ENCODE assay signal across 9 mouse cellular contexts in genomic region chr5:138137935-138138549, GRCm38 (mm10). TPM values are rescaled to one million over a fixed set of nuclear protein-coding genes. Genes with fewer than 3 reads are reported as not detected.
A peak's percentile ranks its signal among the peaks of the same experiment; 100 is the strongest.
DNase-seq lines count a peak whose midpoint lies in the region; ATAC-seq and TF ChIP-seq lines count a peak whose summit lies in the region.
"Had no signal": no experiment of that assay in that cellular context is flagged by ENCODE, and none has a peak within 500 bp of the region (broad histone marks: within the 10 kb centered on the region; RNA-seq: fewer than 3 reads in every experiment).

No protein-coding gene starts in this region.

- peak; percentile 70 for DNase-seq in heart, postnatal 0 days (ENCODE audit: low spot score)
- DNase-seq in heart, postnatal 25 days (ENCODE audit: low spot score): no peak
- DNase-seq in A20 (ENCODE audit: low read depth, low spot score) (peak; percentile 71), MEL-GATA-1-ER (ENCODE audit: extremely low read depth, low read depth) (peak; percentile 63)
- peak; percentile 31 for DNase-seq in fibroblast of lung, adult 2 months (ENCODE audit: low read depth)
- DNase-seq in limb, embryonic 14.5 days (ENCODE audit: low spot score): peak; percentile 75
- no peak for DNase-seq in urinary bladder, postnatal 14 days (ENCODE audit: low spot score)

- WGBS in heart, postnatal 0 days: 55% methylated on average over 8 of the region's 8 CpGs
- WGBS in limb, embryonic 14.5 days: 68% methylated on average over 8 of the region's 8 CpGs
- WGBS in neural tube, embryonic 12.5 days: 68% methylated on average over 8 of the region's 8 CpGs

- intact Hi-C loops in heart, postnatal 25 days (cut with DNase I): loop anchor here (5.0 kb wide), 1 partner anchor 251 kb away; no protein-coding TSS in a partner anchor

- no peaks in the 10 kb centered on the region for H3K9me3 ChIP-seq in heart, postnatal 0 days (replicated peaks; ENCODE audit: control insufficient read depth, low read length)
- H3K9me3 ChIP-seq in limb, embryonic 14.5 days (ENCODE audit: control insufficient read depth, low read length): no peaks in the 10 kb centered on the region
- H3K9me3 ChIP-seq in neural tube, embryonic 12.5 days: no peaks in the 10 kb centered on the region
- H3K9me3 ChIP-seq: lung, embryonic 15.5 days had no signal

- H3K27me3 ChIP-seq in heart, postnatal 0 days (ENCODE audit: control insufficient read depth, insufficient read depth, low read length): no peaks in the 10 kb centered on the region
- H3K27me3 ChIP-seq in limb, embryonic 14.5 days (ENCODE audit: control insufficient read depth, insufficient read depth, low read length): no peaks in the 10 kb centered on the region
- H3K27me3 ChIP-seq in neural tube, embryonic 12.5 days (replicated peaks): no peaks in the 10 kb centered on the region
- H3K27me3 ChIP-seq: lung, embryonic 15.5 days had no signal

- peak; percentile 51; the same call in 1 of the 2 replicates for ATAC-seq in heart, postnatal 0 days (ENCODE audit: insufficient read depth, low read depth)
- ATAC-seq in limb, embryonic 14.5 days (ENCODE audit: low FRiP score, low read depth): peak; percentile 67
- ATAC-seq in neural tube, embryonic 12.5 days (ENCODE audit: low FRiP score, low read depth): peak; percentile 63; the same call in 1 of the 2 replicates

- H3K27ac ChIP-seq in heart, postnatal 0 days (ENCODE audit: low read depth): no peak overlapping the region
- H3K27ac ChIP-seq in limb, embryonic 14.5 days (replicated peaks; ENCODE audit: low read depth, low read length): no peak overlapping the region
- H3K27ac ChIP-seq in neural tube, embryonic 12.5 days: no peak overlapping the region
- H3K27ac ChIP-seq: lung, embryonic 15.5 days had no signal

- TF ChIP-seq EP300 in heart, postnatal 0 days (IDR thresholded peaks at IDR 0.05; ENCODE audit: low read depth): no peak

- no peak for TF ChIP-seq POLR2A in limb, embryonic 14.5 days (IDR thresholded peaks at IDR 0.05; ENCODE audit: borderline replicate concordance, extremely low read depth, insufficient read depth, insufficient read length)

- H3K4me1 ChIP-seq in heart, postnatal 0 days (ENCODE audit: control insufficient read depth, insufficient read depth): no peaks in the 10 kb centered on the region
- no peaks in the 10 kb centered on the region for H3K4me1 ChIP-seq in limb, embryonic 14.5 days (ENCODE audit: control insufficient read depth, insufficient read depth, low read length)
- H3K4me1 ChIP-seq in neural tube, embryonic 12.5 days: no peaks in the 10 kb centered on the region
- H3K4me1 ChIP-seq: lung, embryonic 15.5 days had no signal

- no peak overlapping the region for H3K4me2 ChIP-seq in heart, postnatal 0 days (ENCODE audit: low read depth, low read length)
- H3K4me2 ChIP-seq in limb, embryonic 14.5 days (replicated peaks; ENCODE audit: low read depth, low read length, severe bottlenecking): no peak overlapping the region
- H3K4me2 ChIP-seq in neural tube, embryonic 12.5 days (replicated peaks): no peak overlapping the region
- H3K4me2 ChIP-seq: lung, embryonic 15.5 days had no signal

- TF ChIP-seq CTCF in heart, postnatal 0 days (IDR thresholded peaks at IDR 0.05; ENCODE audit: low read depth): peak; percentile 68

- H3K36me3 ChIP-seq in heart, postnatal 0 days (replicated peaks; ENCODE audit: control insufficient read depth, insufficient read depth, low read length): peaks cover 32% of the 10 kb centered on the region
- H3K36me3 ChIP-seq in limb, embryonic 14.5 days (ENCODE audit: control insufficient read depth, insufficient read depth, low read length): peaks cover 30% of the 10 kb centered on the region
- peaks cover 39% of the 10 kb centered on the region for H3K36me3 ChIP-seq in neural tube, embryonic 12.5 days

- H3K4me3 ChIP-seq in heart, postnatal 0 days (ENCODE audit: low read depth, low read length): no peak overlapping the region
- no peak overlapping the region for H3K4me3 ChIP-seq in limb, embryonic 14.5 days (replicated peaks; ENCODE audit: low read length)
- no peak overlapping the region for H3K4me3 ChIP-seq in neural tube, embryonic 12.5 days
- H3K4me3 ChIP-seq: lung, embryonic 15.5 days had no signal

- no peak overlapping the region for H3K9ac ChIP-seq in heart, postnatal 0 days (replicated peaks; ENCODE audit: low read depth, low read length)
- H3K9ac ChIP-seq in limb, embryonic 14.5 days (ENCODE audit: low read depth, low read length, severe bottlenecking): no peak overlapping the region
- no peak overlapping the region for H3K9ac ChIP-seq in neural tube, embryonic 12.5 days
- H3K9ac ChIP-seq: lung, embryonic 15.5 days had no signal

RNA-seq across cellular contexts. Expression of gene Zfp113, which starts 17.5 kb away (rescaled TPM):
- 15.3 and 24.8 TPM in 2 replicates for total RNA-seq in heart, postnatal 0 days (2014; rRNA removed; ENCODE audit: low replicate concordance)
- polyA plus RNA-seq in heart, postnatal 0 days (2015; fragmentation: Nextera tagmentation; extraction: Ambion mirVana): 8.3 and 9.3 TPM in 2 replicates
- 10 to 100 TPM in 1 of 2 experiments, 1 to 10 TPM in 1; 9.6 to 11.0 TPM for total RNA-seq in heart, postnatal 25 days (2021)
- 5.1 and 5.2 TPM in 2 replicates for polyA plus RNA-seq in limb, embryonic 14.5 days (2012; rRNA removed)
- polyA plus RNA-seq in limb, embryonic 14.5 days (2014; fragmentation: Nextera tagmentation; extraction: Ambion mirVana): 11.3 and 12.6 TPM in 2 replicates
- polyA plus RNA-seq in neural tube, embryonic 12.5 days (2016; fragmentation: Nextera tagmentation; extraction: Ambion mirVana): 35.6 and 40.3 TPM in 2 replicates

RNA-seq across cellular contexts. Expression of gene Zscan21, which starts 21.3 kb away (rescaled TPM):
- total RNA-seq in heart, postnatal 0 days (2014; rRNA removed; ENCODE audit: low replicate concordance): 7.7 and 14.0 TPM in 2 replicates
- polyA plus RNA-seq in heart, postnatal 0 days (2015; fragmentation: Nextera tagmentation; extraction: Ambion mirVana): 25.0 and 25.2 TPM in 2 replicates
- total RNA-seq in heart, postnatal 25 days (2021): 10 to 100 TPM; 10.5 to 13.2 TPM
- 31.5 and 38.3 TPM in 2 replicates for polyA plus RNA-seq in limb, embryonic 14.5 days (2012; rRNA removed)
- polyA plus RNA-seq in limb, embryonic 14.5 days (2014; fragmentation: Nextera tagmentation; extraction: Ambion mirVana): 59.8 and 70.0 TPM in 2 replicates
- 101 and 104 TPM in 2 replicates for polyA plus RNA-seq in neural tube, embryonic 12.5 days (2016; fragmentation: Nextera tagmentation; extraction: Ambion mirVana)

RNA-seq across cellular contexts. Expression of gene Cops6, which starts 22.8 kb away (rescaled TPM):
- 39.9 and 45.6 TPM in 2 replicates for total RNA-seq in heart, postnatal 0 days (2014; rRNA removed; ENCODE audit: low replicate concordance)
- 281 and 291 TPM in 2 replicates for polyA plus RNA-seq in heart, postnatal 0 days (2015; fragmentation: Nextera tagmentation; extraction: Ambion mirVana)
- total RNA-seq in heart, postnatal 25 days (2021): 100 to 1,000 TPM; 124 to 126 TPM
- 141 and 149 TPM in 2 replicates for polyA plus RNA-seq in limb, embryonic 14.5 days (2012; rRNA removed)
- 262 and 267 TPM in 2 replicates for polyA plus RNA-seq in limb, embryonic 14.5 days (2014; fragmentation: Nextera tagmentation; extraction: Ambion mirVana)
- 301 and 312 TPM in 2 replicates for polyA plus RNA-seq in neural tube, embryonic 12.5 days (2016; fragmentation: Nextera tagmentation; extraction: Ambion mirVana)

RNA-seq across cellular contexts. Expression of gene Ap4m1, which starts 33.8 kb away (rescaled TPM):
- 13.9 and 24.1 TPM in 2 replicates for total RNA-seq in heart, postnatal 0 days (2014; rRNA removed; ENCODE audit: low replicate concordance)
- polyA plus RNA-seq in heart, postnatal 0 days (2015; fragmentation: Nextera tagmentation; extraction: Ambion mirVana): 6.1 and 6.5 TPM in 2 replicates
- 1 to 10 TPM; 8.9 to 9.3 TPM for total RNA-seq in heart, postnatal 25 days (2021)
- 73.4 and 107 TPM in 2 replicates for polyA plus RNA-seq in limb, embryonic 14.5 days (2012; rRNA removed)
- 18.6 and 19.9 TPM in 2 replicates for polyA plus RNA-seq in limb, embryonic 14.5 days (2014; fragmentation: Nextera tagmentation; extraction: Ambion mirVana)
- 23.5 and 24.1 TPM in 2 replicates for polyA plus RNA-seq in neural tube, embryonic 12.5 days (2016; fragmentation: Nextera tagmentation; extraction: Ambion mirVana)

RNA-seq across cellular contexts. Expression of gene Mcm7, which starts 34.2 kb away (rescaled TPM):
- total RNA-seq in heart, postnatal 0 days (2014; rRNA removed; ENCODE audit: low replicate concordance): 39.5 and 67.6 TPM in 2 replicates
- 33.3 and 39.9 TPM in 2 replicates for polyA plus RNA-seq in heart, postnatal 0 days (2015; fragmentation: Nextera tagmentation; extraction: Ambion mirVana)
- 10 to 100 TPM; 11.2 to 11.9 TPM for total RNA-seq in heart, postnatal 25 days (2021)
- 136 and 149 TPM in 2 replicates for polyA plus RNA-seq in limb, embryonic 14.5 days (2012; rRNA removed)
- polyA plus RNA-seq in limb, embryonic 14.5 days (2014; fragmentation: Nextera tagmentation; extraction: Ambion mirVana): 144 and 152 TPM in 2 replicates
- polyA plus RNA-seq in neural tube, embryonic 12.5 days (2016; fragmentation: Nextera tagmentation; extraction: Ambion mirVana): 197 and 198 TPM in 2 replicates

Comparison
In these comparisons a context has a peak if more than half of its experiments do, and no peak if none do; other contexts are left out.
1. DNase-seq: peak in heart, postnatal 0 days (single experiment), A20 (single experiment), MEL-GATA-1-ER (single experiment), fibroblast of lung, adult 2 months (single experiment) and limb, embryonic 14.5 days (single experiment); none in heart, postnatal 25 days (single experiment) and urinary bladder, postnatal 14 days (single experiment).
2. Peak in every context shown above with its lines, with median percentiles within 50 percentile points of each other: ATAC-seq.